Mouse (Mus musculus) CH12.LX (cell line): ENCODE results near the gene Olfr313. TPM values are rescaled to one million over a fixed set of nuclear protein-coding genes. Genes with fewer than 3 reads are reported as not detected.

Experiments
- DNase-seq: peaks from one replicate; pipeline ENCODE4 v3.0.0-alpha.2; 2013; ENCODE audit errors: extremely low read depth
- H3K27ac ChIP-seq: 2 replicates; pipeline ENCODE4 v1.5.1; 2012; ENCODE audit warnings: low read depth, mild to moderate bottlenecking, control low read depth, moderate library complexity; ENCODE audit not compliant: insufficient read depth
- H3K27me3 ChIP-seq: replicated peaks from 2 replicates; pipeline ENCODE3; 2012; ENCODE audit warnings: inconsistent platforms
- H3K36me3 ChIP-seq, 2 experiments: replicated peaks in 1 of 2; 2 replicates each; pipeline versions ENCODE3 to v1.6.1; 2012; ENCODE audit warnings: inconsistent platforms in 1 of 2, low read length in 1 of 2, mild to moderate bottlenecking in 1 of 2, mixed read lengths in 1 of 2, moderate library complexity in 1 of 2; ENCODE audit not compliant: control insufficient read depth in 1 of 2, insufficient read depth in 1 of 2
- H3K4me1 ChIP-seq, 2 experiments: 2 replicates each; pipeline ENCODE4 v1.6.1; 2012; ENCODE audit warnings: inconsistent platforms in 1 of 2, moderate library complexity in 1 of 2; ENCODE audit not compliant: insufficient read depth in 2 of 2, control insufficient read depth in 1 of 2
- H3K4me2 ChIP-seq: 2 replicates; pipeline ENCODE4 v1.6.1; 2012; ENCODE audit warnings: low read depth, mild to moderate bottlenecking, control low read depth; ENCODE audit not compliant: poor library complexity, insufficient read depth, severe bottlenecking
- H3K4me3 ChIP-seq, 3 experiments: fragments of 150-350 bp in 1 of 3; sonication (generic) in 1 of 3; replicated peaks in 1 of 3; 2 replicates each; pipeline versions ENCODE3 to v1.5.1; 2011 to 2012; ENCODE audit warnings: low read depth in 2 of 3, low read length in 2 of 3, mild to moderate bottlenecking in 2 of 3, moderate library complexity in 2 of 3, control low read depth in 1 of 3, improper control_type of control experiment in 1 of 3, inconsistent platforms in 1 of 3, mixed read lengths in 1 of 3; ENCODE audit not compliant: poor library complexity in 1 of 3
- H3K79me2 ChIP-seq: replicated peaks from 2 replicates; pipeline ENCODE4 v1.6.1; 2012; ENCODE audit warnings: mild to moderate bottlenecking, moderate library complexity; ENCODE audit not compliant: control insufficient read depth, poor library complexity, insufficient read depth, severe bottlenecking; ENCODE audit errors: extremely low read depth
- H3K9ac ChIP-seq: 2 replicates; pipeline ENCODE4 v1.6.1; 2012; ENCODE audit warnings: low read depth, mild to moderate bottlenecking, control low read depth, moderate library complexity; ENCODE audit not compliant: insufficient read depth
- H3K9me3 ChIP-seq: replicated peaks from 2 replicates; pipeline ENCODE3; 2012; ENCODE audit warnings: low read length, inconsistent platforms, mixed read lengths
- BHLHE40 ChIP-seq: IDR thresholded peaks from 2 replicates; pipeline ENCODE4 v1.6.1; 2011; ENCODE audit warnings: mild to moderate bottlenecking, low read depth, low read length, improper control_type of control experiment
- IRF4 ChIP-seq: IDR thresholded peaks from 2 replicates; pipeline ENCODE4 v1.6.1; 2014; ENCODE audit warnings: low read depth, mild to moderate bottlenecking, inconsistent platforms, low read length, improper control_type of control experiment
- MXI1 ChIP-seq: IDR thresholded peaks from 2 replicates; pipeline ENCODE4 v1.6.1; 2011; ENCODE audit warnings: mild to moderate bottlenecking, low read depth, low read length, improper control_type of control experiment
- POLR2AphosphoS2 ChIP-seq: IDR thresholded peaks from 2 replicates; pipeline ENCODE4 v1.6.1; 2011; ENCODE audit warnings: low read depth, low read length, improper control_type of control experiment
- SIN3A ChIP-seq: IDR thresholded peaks from 2 replicates; pipeline ENCODE4 v1.6.1; 2012; ENCODE audit warnings: low read length, improper control_type of control experiment, inconsistent platforms
- SMC3 ChIP-seq: IDR thresholded peaks from 2 replicates; pipeline ENCODE4 v1.6.1; 2011; ENCODE audit warnings: low read depth, low read length, improper control_type of control experiment
- ZC3H11A ChIP-seq: IDR thresholded peaks from 2 replicates; pipeline ENCODE4 v1.6.1; 2012; ENCODE audit warnings: low read depth, mild to moderate bottlenecking, inconsistent platforms, low read length, improper control_type of control experiment
- dilution Hi-C: fragments of 300-500 bp; cut with MboI; formaldehyde crosslinking; loops from 2 replicates; pipeline ENCODE4 v1.14.3; 2020; ENCODE audit warnings: low sequenced_read_pairs; ENCODE audit not compliant: extremely low pct_unique_long_range_greater_than_20kb, extremely low pct_ligation_motif_present
- in situ Hi-C: fragments of 300-500 bp; cut with MboI; formaldehyde crosslinking; loops from 3 replicates; pipeline ENCODE4 v1.14.3; 2019; ENCODE audit warnings: low sequenced_read_pairs, low pct_ligation_motif_present, low pct_unique_long_range_greater_than_20kb, mixed read lengths
- polyA plus RNA-seq: library from polyadenylated mRNA; unstranded; fragments of >175 nt; gene quantifications from 2 replicates; pipeline ENCODE4 v1.2.1, GENCODE M21; 2012; ENCODE audit warnings: low read depth; ENCODE audit not compliant: insufficient read length
- total RNA-seq, 2 experiments: library from RNA; depleted of rRNA; stranded (reverse); fragments of 300-350 nt in 1 of 2; fragments of >200 nt in 1 of 2; gene quantifications; 2 replicates each; pipeline ENCODE4 v1.2.3; 2012 to 2014

Gene Olfr313
- total and polyA plus RNA-seq, 3 experiments: 0.04 to 0.09 TPM; not detected in 1

- dilution Hi-C loops: no loop called here
- TF ChIP-seq POLR2AphosphoS2: no peak
- TF ChIP-seq SMC3: no peak
- Histone ChIP-seq H3K4me2 (no peak overlapping the region), H3K36me3 (no peaks in the 10 kb centered on the region), H3K4me1 (peaks cover 0 to 4% of the 10 kb centered on the region in 2 experiments; a peak in 2 of 4 replicates), H3K4me3 (no peak overlapping the region), H3K9ac (no peak overlapping the region), H3K27me3 (peaks cover 6% of the 10 kb centered on the region), H3K79me2 (no peaks in the 10 kb centered on the region), H3K9me3 (no peaks in the 10 kb centered on the region), H3K27ac (no peak overlapping the region)
- no peak for DNase-seq
- in situ Hi-C loops: no loop called here
These were observed 17.9 kb upstream of the Olfr313 start for GRCm38 (mm10) chr11:58796850-58797249.

GRCm38 (mm10) chr11:58799747-58800146, 15.1 kb upstream of the Olfr313 start:
- Histone ChIP-seq H3K36me3 (no peaks in the 10 kb centered on the region), H3K27ac (no peak overlapping the region), H3K9me3 (no peaks in the 10 kb centered on the region), H3K79me2 (no peaks in the 10 kb centered on the region), H3K4me2 (no peak overlapping the region), H3K27me3 (peaks cover 12% of the 10 kb centered on the region), H3K9ac (no peak overlapping the region), H3K4me3 (no peak overlapping the region), H3K4me1 (peaks cover 0 to 4% of the 10 kb centered on the region in 2 experiments; a peak in 2 of 4 replicates)
- in situ Hi-C loops (no loop called here), dilution Hi-C loops (no loop called here)
- DNase-seq: no peak
- no peak for TF ChIP-seq IRF4

- H3K9me3 ChIP-seq: no peaks in the 10 kb centered on the region
- H3K27ac ChIP-seq: no peak within 1 kb of the TSS
- H3K4me3 ChIP-seq: peak within 1 kb of the TSS in 1 of 3 experiments; percentile 13
- H3K4me2 ChIP-seq: peak within 1 kb of the TSS; percentile 90
- DNase-seq: no peak
- H3K36me3 ChIP-seq: no peaks in the 10 kb centered on the region
- 0 out of 2 replicates have a peak within 1 kb of the TSS, but pooled peaks have one; percentile 4 for H3K9ac ChIP-seq
- no peaks in the 10 kb centered on the region for H3K79me2 ChIP-seq
- TF ChIP-seq MXI1 (peak; percentile 75), BHLHE40 (peak; percentile 56), SIN3A (peak; percentile 74), ZC3H11A (no peak)
- in situ Hi-C loops (no loop called here), dilution Hi-C loops (no loop called here)
- peaks cover 0 to 4% of the 10 kb centered on the region in 2 experiments; a peak in 2 of 4 replicates for H3K4me1 ChIP-seq
- H3K27me3 ChIP-seq: peaks cover 22% of the 10 kb centered on the region
These were observed 13.1 kb upstream of the Olfr313 start, which contains the start of gene Fam183b for GRCm38 (mm10) chr11:58801558-58802228. TSS of gene Fam183b (minus strand) at chr11:58801960.
